Mouse (Mus musculus) spleen, adult 18-20 months (tissue): Measurements from ENCODE around the gene Bbip1.
"Not testable (repeated sequence)": the region's sequence is repeated elsewhere in the genome, so short reads cannot be mapped to it uniquely, and the experiment has no call there.

Experiments
- DNase-seq, 2 experiments: peaks; one replicate each; pipeline ENCODE4 v3.0.0; 2022; ENCODE audit warnings: mixed read lengths in 2 of 2

Gene Bbip1

DNA sequence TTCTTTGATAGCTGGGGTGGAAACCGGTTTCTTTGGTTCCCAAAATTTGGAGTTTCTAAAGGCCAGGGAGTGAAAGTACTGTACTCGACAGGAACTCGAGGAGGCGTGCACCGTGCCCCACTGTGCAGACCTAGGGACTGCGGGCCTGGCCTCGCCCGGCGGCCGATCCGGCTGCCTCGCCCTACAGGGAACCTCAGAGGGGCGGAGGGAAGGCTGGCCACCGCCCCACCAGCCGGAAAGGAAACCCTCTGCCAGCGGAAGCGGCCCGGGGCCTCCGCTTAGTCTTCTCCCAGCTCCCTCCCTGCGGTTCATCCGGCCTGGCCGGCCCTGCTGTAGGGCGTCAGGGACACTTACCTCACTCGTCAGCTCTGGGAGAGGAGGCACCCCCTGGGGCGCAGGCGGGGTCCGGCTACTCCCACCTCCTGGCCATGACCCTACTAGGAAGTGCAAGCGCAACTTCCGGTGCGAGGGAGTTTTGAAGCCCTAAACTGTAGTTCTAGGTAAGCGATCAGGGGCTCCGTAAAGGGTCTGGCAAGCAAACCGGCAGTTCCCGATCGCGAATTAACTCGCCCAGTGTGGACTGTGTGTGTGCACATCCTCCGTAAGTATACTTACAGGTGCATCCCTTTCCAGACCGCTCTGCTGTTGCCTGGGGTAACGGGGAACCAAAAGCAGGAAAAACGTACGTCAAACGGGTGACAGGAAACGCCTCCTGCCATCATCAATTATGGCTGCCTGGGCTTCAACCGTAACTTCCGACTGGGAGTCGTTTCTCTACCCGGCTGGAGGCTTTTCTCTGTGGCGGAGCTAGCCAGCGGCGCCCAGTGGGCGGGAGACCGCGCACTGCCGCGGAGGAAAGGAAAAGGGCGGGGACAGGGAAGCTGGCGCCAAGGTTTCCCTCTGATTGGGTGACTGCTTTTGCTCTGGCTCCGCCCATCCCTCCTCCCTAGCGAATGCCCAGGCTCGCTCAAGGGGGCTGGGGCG, at the start of gene Bbip1, which contains the start of gene Shoc2:
Gene Bbip1, minus strand, starts transcription at position 826 of the 984 bp plus-strand sequence.
Gene Shoc2, plus strand, starts transcription at position 505 of the 984 bp plus-strand sequence.
- peak; percentile 96 to 98 for DNase-seq

- DNase-seq, result no peak
These were observed 49.4 kb upstream of the Bbip1 start for GRCm38 (mm10) chr19:53993860-53994259.

GRCm38 (mm10) chr19:53990538-53990937, 46.1 kb upstream of the Bbip1 start:
- no peak for DNase-seq

- no peak for DNase-seq
These were observed 40.2 kb upstream of the Bbip1 start for GRCm38 (mm10) chr19:53984628-53985027.

GRCm38 (mm10) chr19:53983336-53983735, 38.9 kb upstream of the Bbip1 start:
- peak in 1 of 2 experiments; percentile 28 for DNase-seq

DNA sequence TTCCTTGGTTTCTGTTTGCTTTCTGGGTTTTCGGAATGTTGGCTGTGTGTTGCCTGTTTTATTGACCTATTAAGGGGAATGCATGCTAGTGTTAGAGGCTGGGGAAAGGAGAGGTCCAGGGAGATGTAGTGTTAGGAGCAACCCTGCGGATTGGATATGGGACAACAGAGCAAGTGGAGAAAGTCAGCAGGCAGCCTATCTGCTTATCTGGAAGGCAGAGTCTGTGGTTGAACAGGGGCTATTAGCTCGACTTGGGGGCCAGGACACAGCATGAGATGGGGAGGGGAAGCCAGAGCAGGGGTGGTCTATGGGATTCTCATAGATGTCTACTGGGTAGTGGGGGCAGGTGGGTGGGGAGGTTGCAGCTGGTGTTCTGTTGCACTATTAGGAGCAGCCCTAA, 37.6 kb upstream of the Bbip1 start:
- DNase-seq, result no peak

DNA sequence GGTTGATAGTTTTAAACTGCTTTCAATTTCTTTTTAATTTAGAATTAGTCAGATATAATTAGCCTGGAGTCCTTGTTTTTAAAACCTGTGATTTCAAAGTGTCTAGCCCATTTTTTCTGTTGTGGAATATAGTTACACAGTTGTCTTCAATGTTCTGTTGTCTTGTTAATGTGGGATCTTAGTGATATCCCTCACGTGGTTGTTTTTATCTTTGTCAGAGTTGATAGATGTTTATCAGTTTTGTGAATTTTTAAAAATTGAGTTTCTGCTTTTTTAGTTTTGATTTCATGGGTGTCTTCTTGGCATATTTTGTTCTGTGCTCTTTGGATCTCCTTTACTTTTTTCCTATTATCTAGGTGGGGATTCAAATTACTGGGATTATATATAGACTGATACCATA, 29.2 kb upstream of the Bbip1 start:
- no peak for DNase-seq

DNA sequence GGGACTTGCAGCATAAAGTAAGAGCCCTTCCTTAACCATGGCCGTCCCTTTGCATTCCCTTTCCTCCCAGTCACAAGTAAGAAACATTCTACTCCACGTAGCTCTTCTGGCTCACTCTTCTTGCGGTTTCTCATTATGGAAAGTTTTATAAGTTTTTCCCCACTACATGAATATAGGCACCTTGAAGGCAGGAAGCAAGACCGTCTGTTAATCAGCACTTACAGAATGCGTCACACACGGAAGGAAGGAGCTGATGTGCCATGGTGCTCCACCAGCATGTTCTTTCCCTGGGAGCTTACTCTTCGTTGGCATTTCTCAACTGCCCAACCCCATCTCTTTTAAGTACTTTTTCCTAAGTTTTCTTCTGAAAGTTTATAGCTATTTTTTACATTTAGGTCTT, 27.5 kb upstream of the Bbip1 start:
- DNase-seq, result no peak

- no peak for DNase-seq
These were observed 24.8 kb upstream of the Bbip1 start for GRCm38 (mm10) chr19:53969226-53969625.

GRCm38 (mm10) chr19:53964910-53965633, 20.6 kb upstream of the Bbip1 start:
- DNase-seq, result no peak

DNA sequence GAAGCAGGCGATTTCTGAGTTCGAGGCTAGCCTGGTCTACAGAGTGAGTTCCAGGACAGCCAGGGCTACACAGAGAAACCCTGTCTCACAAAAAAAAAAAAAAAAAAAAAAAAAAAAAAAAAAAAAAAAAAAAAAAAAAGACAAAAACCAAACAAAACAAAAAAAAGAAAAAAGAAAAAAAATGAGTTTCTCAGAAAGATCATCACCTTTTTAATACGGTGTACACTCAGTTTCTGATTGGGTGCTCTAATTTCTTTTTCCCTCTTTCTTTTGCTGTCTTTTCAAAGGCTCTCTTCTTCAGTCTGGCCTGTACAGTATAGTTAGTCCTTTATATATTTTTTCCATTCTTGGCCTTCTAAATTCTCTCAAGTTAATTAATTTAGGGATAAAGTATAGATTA, 19.9 kb upstream of the Bbip1 start:
- not testable (repeated sequence) for DNase-seq

- DNase-seq, result no peak
These were observed 18.1 kb upstream of the Bbip1 start for GRCm38 (mm10) chr19:53962511-53962910.

- no peak for DNase-seq
These were observed 13.1 kb upstream of the Bbip1 start for GRCm38 (mm10) chr19:53957513-53957912.

- peak; percentile 35 to 39 for DNase-seq
These were observed 980 bp upstream of the Bbip1 start for GRCm38 (mm10) chr19:53945171-53946042.

DNA sequence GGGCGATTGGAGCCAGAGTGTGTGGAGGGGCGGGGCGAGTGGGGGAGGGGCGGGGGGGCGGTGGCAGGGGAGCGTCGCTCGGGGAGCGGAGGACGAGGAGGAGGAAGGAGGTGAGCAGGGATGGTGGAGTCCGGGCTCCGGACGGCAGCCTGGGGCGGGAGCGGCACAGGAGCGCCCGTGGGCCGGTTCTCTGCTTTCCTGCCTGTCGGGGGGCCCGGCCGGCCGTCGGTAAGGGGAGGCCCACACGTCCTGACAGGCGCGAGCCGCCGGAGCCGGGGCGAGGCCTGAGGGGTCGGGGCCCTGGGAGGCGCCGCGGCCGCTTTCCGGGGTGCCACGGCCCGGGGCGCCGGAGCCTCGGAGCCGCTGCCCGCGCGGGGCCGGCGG, 351 bp upstream of the Bbip1 start:
- no peak for DNase-seq

- DNase-seq, result no peak
These were observed 2.1 kb downstream of the Bbip1 start for GRCm38 (mm10) chr19:53942342-53942741.

DNA sequence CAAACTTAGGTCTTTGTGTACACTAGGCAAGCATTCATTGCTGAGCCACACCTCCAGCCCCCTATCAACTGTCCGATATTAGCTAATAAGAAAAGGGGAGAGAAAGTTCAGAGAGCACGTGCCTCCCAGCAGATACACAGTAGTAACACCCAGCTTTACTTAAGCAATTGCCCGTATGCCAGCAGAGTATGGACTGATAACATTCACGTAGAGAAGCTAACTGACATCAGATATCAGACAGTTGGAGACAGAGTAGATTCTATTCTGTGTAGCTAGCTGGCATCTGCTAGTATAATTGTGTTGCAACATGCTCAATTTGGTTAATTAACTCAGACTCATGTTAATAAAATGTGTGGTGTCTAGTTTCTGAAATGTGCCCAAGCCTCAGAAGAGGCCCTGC, 3.3 kb downstream of the Bbip1 start:
- no peak for DNase-seq

DNA sequence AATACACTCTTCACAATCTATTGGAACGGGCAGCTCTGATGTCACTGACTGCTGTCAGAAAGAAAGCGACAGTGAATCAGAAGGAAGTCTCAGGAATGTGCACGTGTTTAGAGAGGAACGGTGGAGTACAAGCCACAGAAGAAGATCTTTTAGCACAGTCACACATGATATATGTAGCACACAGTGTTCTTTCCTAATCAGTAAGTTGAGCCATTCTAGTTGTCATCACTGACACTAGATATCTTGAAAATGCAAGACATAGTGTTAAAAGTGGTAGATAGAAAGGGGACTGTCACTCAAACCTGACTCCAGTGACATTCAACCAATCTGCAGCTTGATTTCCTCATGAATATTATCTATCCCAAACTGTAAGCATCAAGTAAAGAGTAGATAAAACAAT, 5.0 kb downstream of the Bbip1 start:
- no peak for DNase-seq

DNA sequence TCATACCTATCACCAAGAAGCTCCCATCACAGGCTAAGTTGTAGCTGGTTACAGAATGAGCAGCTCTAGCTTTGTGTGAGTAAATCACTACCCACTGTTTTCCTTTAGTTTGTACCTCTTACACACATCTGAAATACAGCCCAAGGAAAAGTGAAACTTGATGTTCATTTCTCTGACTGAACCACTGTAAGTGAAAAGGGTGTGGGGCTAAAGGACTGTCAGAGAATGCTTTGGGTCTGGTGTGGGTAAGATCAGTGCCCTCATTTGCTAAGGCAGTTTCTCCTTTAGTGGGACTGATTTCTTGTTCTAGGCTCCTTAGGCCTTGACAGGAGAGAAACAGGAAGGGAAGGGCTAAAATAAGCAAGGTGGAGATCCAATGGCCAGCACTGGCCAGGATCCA, 10.4 kb downstream of the Bbip1 start:
- DNase-seq, result no peak

DNA sequence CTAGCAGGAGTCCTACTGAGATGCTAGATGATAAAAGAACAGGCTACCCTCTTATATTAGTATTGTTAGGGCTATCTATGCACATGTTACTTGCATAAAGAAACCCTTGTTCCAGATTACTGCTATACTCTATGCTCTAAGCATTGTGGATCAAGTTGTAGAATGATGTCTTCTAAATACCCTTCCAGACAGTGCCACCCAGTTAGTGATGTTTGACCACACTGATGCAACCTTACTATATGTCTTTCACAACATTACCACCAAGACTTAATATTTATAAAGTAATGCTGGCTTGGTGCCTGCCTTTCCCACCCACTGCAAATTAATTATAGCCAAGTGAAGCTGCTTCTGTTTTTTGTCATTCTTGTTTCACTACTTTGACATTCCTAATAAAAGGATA, 11.4 kb downstream of the Bbip1 start:
- DNase-seq, result no peak

- DNase-seq, result no peak
These were observed 15.2 kb downstream of the Bbip1 start for GRCm38 (mm10) chr19:53929218-53929617.

GRCm38 (mm10) chr19:53926705-53927104, 17.7 kb downstream of the Bbip1 start:
- DNase-seq, result no peak

GRCm38 (mm10) chr19:53925338-53925751, 19.1 kb downstream of the Bbip1 start:
- no peak for DNase-seq
